Mouse (Mus musculus): ENCODE results near the gene Zg16.
A peak's percentile ranks its signal among the peaks of the same experiment; 100 is the strongest.

The Zg16 gene

DNA sequence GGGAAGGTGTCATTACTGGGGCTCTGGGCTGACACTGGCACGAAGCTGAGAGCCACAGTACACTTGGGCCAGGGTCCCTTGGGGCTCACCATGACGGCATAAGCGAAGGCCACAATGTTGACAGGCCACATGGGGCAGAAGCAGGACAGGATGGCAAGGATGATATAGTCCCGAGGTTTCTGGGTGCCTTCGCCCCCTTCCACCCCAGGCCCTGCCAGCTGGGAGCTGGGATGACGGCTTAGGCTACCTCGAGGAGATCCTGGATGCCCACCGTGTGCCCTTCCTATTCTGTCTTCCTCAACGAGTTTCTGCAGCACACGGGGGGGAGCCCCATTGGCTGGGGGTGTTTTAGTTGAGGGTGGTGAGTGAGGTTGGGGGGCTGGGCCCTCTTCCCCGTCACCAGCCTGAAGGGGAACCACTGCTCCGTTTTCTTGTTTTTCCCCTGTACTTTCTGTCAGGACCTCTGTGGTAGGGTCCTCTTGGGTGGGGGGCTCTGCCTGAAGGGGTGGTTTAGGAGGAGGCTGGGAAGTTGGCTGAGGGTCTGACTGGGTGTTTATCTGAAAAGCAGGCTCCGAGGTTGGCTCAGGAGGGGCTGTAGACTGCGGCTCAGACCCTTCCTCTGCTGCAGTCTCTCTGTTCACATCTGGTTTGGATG is 67.7 kb downstream of the Zg16 start:
- no peak for DNase-seq

DNA sequence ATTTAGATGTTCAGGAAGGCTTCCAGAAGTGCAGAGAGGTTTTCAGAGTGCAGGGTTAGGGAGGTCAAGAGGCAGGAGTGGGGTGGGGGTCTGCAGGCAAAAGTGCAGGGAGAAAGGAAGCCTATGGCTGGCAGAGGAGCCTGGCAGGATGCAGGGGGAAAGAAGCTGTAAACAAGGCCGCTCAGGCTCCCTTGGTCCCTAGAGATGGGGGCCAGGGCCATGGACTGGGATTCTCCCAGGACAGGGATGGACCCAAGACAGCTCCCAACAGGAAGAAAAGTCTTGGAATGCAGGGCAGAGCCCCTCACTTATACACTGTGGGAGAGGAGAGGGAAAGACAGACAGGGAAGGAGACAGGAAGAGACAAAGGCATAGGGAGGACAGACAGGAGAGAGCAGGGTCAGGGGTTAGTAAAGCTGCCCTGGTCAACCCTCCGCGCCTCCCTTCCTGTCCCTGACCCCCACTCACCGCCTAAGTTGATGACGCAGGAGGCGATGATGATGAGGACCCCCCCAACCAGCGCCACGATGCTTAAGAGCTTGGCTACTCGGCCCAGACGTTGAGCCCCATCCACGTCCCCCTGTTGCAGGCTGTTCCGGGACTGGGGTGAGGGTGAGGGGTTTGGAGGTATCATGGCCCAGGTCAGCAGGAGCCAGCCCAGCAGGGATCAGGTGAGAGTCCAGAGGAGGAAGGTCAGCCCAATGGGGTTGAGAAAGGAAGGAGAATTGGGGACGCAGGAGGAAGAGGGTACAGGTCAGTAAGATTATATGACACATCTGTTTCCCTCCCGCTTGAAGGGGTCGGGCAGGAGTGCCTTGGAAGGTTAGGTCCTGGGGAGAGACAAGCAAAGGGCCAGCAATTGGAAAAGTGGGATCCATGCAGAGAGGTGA is 68.5 kb downstream of the Zg16 start:
- no peak for DNase-seq

DNA sequence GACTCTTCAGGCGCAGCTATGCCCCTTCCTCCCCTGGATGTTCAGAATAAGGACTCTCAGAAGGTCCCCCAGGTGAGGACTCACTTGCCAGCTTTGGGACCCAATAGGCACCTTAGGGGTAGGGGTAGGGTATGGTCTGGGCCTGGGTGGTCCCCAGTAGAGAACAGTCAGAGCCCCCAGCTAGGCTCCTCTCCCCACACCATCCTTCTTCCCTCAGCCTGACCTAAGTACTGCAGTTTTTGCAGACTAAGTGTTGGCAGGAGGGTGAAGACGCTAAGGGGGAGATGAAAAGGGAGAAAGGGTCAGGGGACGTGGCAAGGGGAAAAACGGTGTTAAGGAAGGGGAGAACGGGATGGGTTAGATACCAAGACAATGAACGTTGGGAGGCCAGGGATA is 69.2 kb downstream of the Zg16 start:
- no peak for DNase-seq

GRCm38 (mm10) chr7:127016971-127017949 is 69.9 kb downstream of the Zg16 start, which contains the start of gene Pagr1a:
Gene Pagr1a, minus strand, starts transcription at chr7:127017352.
- DNase-seq = peak; percentile 98

- peak in 1 of 2 experiments; percentile 70 for DNase-seq
Observed at GRCm38 (mm10) chr7:127016486-127016938, 70.6 kb downstream of the Zg16 start.

- DNase-seq = no peak
Observed at GRCm38 (mm10) chr7:127016481-127016485, 70.8 kb downstream of the Zg16 start, which contains the start of gene Pagr1b. Gene Pagr1b, minus strand, starts transcription at chr7:127016484.

DNA sequence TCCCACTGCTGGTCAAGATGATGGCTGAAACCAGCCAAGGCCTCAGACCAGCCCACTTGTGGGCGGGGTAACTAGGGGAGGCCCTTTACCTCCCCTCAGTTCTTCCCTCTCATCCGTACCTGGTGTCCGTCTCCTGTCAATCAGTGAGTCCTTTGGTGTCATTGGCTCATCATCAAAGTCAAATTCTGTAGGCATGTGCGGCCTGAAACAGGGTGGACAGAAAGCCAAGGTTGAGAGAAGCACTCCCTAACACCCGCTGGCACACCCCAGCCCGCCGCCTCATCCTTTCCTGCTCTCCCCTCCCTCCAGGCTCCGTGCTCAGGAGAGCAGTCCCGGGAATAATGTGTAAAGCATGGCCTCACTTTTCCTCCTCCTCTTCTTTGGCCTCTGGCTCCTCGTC is 71.0 kb downstream of the Zg16 start:
- DNase-seq = peak; percentile 54 to 59

- DNase-seq = no peak
Observed at GRCm38 (mm10) chr7:127014993-127015392, 72.1 kb downstream of the Zg16 start.

DNA sequence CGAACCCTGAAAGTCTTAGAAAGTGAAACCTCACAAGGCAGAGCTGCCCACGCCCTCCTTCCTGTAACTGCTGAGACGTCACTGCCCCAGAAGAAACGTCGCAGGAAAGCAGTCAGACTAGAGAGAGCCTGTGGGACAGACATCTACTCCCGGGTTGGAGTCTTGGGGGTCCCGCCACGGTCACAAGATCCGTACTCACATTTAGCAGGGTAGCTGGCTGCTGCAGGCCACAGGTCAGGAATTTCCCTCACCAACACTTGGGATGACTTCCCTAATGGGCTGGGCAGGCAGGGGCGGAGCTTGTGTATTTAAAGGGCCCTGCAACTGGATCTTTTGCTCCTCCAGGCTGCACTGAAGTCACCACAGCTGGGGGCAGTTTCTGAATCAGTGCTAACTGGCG is 72.8 kb downstream of the Zg16 start, which contains the start of gene Mvp:
Gene Mvp (minus strand): TSS at position 302 of the 400 bp plus-strand sequence.
- peak; percentile 83 to 86 for DNase-seq

GRCm38 (mm10) chr7:127013385-127013784 is 73.7 kb downstream of the Zg16 start:
- DNase-seq = no peak

DNA sequence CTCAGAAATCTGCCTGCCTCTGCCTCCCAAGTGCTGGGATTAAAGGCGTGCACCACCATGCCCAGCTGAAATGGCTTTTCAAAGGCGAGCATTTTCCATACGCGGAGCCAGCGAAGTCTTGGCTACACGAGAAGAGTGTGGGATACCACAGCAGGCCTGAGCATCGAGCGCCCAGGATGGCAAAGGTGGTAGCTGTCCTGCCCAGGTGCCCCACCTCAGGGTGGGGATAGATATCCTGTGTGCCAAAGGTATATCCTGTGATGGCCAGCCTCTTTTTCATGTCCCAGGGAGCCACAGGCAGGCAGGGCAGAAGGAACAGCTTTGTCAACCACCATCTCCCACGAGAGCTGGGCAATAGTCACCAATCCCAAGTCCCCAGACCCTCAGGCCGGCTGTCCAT is 74.3 kb downstream of the Zg16 start:
- no peak for DNase-seq

DNA sequence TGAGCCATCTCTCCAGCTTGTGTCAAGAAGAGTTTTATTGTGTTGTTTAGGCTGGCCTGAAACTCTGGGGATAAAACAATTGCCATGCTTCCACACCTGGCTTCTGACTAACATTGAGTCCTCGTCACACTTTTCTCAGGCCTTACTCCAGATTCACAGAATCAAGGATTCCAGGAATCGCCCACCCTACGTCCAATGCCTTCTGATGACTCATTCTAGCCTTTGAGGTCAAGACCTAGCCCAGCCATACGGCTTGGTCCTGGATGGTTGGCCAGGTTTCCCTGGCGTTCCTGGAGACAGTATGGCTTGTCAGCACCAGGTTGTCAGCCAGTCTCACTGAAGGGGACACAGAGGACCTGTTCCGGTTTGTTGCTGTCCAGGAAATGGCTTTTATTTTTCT is 74.8 kb downstream of the Zg16 start:
- DNase-seq = no peak

DNA sequence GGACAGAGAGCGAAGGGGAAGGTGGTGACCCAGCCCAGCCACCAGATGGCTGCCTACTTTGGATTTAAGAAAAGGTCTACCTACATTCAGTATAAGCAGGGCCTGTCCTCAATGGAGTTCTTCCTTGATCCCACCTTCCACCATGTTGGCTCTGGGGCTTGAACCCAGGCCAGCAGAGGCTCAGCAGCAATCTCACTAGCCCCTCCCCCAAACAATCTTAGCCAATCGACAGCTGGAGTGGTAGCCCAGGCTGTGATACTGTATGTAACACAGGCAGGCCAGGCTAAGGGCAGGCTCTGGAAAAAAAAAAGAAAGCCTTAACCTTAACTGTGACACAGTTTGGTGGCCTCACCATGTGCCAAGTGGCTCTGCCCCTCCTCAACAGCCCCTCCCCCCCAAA is 75.4 kb downstream of the Zg16 start:
- no peak for DNase-seq

GRCm38 (mm10) chr7:127011051-127011450 is 76.1 kb downstream of the Zg16 start:
- no peak for DNase-seq

- DNase-seq = no peak
Observed at GRCm38 (mm10) chr7:127009307-127010085, 77.6 kb downstream of the Zg16 start.

DNA sequence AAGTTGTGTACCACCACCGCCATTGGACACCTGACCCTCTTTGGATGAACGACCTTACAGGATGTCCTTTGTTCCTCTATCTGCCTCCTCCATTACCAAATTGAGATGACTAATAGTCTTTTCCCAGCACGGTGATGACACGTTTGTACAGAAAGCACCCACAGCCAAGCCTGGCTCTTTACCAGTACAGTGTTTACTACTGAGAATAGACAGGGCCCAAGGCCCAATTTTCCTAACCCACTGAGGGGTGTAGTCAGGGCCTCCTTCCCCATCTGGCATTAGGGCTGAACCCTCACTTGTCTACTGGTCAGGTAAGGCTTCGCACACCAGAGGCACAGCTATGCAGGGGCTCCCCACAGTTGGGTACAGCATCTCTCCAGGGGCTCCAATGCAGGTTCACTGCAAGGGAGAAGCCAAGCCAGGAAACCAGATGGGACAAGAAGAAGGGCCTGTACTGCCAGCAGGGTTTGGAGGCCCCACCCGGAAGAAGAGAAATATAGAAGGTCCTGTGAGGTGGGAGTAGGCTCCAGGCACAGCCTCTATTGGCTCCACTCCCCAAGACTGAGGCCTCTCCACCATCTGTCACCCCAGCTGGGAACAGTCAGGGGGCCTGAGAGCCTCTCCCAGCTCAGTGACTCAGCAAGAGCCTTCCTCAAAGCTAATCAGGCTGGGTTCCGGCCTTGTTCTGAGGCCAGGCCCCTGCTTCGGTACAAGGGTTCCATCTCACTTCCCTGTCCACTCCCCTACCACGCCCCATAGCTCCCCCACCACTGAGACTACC is 78.7 kb downstream of the Zg16 start:
- peak; percentile 75 to 80 for DNase-seq

DNA sequence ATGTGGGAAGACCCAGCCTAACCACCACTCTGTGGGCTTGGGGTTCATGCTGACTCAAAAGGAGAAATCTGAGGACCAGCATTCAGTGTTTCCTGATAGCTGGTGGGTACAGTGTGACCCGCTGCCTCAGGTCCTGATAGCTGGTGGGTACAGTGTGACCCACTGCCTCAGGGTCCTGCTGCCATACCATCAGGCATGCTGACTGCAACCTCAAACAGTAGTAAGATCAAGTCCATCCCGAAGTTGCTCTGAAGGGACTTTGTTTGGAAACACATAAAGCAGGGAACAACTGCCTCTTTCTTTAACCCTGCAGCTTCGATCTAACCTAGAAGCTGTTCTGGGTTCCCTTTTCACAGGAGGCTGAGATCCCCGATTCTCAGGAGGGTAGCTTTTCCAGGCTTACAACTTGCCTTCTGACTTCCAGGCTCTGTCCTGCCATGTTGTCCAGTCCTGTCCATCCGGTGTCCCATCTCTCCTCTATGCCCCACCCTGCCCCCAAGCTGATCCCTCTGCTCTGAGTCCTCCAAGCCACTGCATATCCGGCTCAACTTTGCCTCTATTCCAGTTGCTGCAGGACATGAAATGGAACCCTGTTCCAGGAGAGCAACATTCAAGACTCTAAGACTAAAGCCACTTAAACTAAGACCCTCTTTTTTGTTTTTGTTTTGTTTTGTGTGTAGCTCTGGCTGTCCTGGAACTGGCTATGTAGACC is 79.7 kb downstream of the Zg16 start:
- DNase-seq = no peak

DNA sequence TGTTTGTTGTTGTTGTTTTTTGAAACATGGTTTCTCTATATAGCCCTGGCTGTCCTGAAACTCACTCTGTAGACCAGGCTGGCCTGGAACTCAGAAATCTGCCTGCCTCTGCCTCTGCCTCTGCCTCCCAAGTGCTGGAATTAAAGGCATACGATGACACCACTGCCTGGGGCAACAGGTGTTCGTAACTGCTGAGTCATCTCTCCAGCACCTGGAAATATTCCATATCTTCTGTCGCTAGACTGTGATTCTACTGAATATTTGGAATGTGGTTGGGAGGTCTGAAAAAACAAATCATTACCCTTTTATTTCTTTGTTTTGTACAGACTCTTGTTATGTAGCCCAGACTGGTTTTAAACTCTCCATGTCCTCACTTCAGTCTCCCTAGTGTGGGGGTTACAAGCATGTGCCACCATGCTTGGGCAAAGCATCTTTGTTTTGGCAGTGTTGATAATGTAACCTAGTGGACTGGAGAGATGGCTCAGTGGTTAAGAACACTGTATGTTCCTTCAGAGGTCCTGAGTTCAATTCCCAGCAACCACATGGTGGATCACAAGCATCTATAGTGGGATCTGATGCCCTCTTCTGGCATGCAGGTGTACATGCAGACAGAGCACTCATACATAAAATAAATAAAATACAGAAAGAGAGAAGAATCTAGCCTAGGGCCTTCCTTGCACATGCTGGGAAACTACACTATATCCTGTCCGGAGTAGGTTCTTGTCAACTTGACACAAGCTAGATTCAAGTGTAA is 82.8 kb downstream of the Zg16 start:
- DNase-seq = no peak

GRCm38 (mm10) chr7:127003620-127004019 is 83.5 kb downstream of the Zg16 start:
- DNase-seq = no peak

Measured in lung, adult 18-20 months (tissue).